Mouse (Mus musculus): ENCODE measurements around the gene Pgpep1. TPM values are rescaled to one million over a fixed set of nuclear protein-coding genes. Genes with fewer than 3 reads are reported as not detected.

The Pgpep1 gene
- polyA plus RNA-seq, 1 experiment = 34.9 TPM

- Histone ChIP-seq H3K4me3 (ENCODE audit: insufficient read depth, poor library complexity, severe bottlenecking) (peak overlapping the region; percentile 11), H3K27me3 (ENCODE audit: control insufficient read depth, insufficient read depth, insufficient read length) (no peaks in the 10 kb centered on the region), H3K79me2 (ENCODE audit: control insufficient read depth, insufficient read depth) (no peaks in the 10 kb centered on the region), H3K36me3 (ENCODE audit: control insufficient read depth, insufficient read depth) (no peaks in the 10 kb centered on the region), H3ac (ENCODE audit: control insufficient read depth, insufficient read length, low read depth) (peak overlapping the region; percentile 52), H3K79me3 (ENCODE audit: low read depth) (peaks cover 2% of the 10 kb centered on the region)
- no peak for TF ChIP-seq MYOG (IDR thresholded peaks at IDR 0.05; ENCODE audit: control insufficient read depth, extremely low read depth, insufficient read length)
- TF ChIP-seq MAX (IDR thresholded peaks at IDR 0.05) = peak; percentile 70
- TF ChIP-seq MYOD1 (IDR thresholded peaks at IDR 0.05; ENCODE audit: control insufficient read depth, insufficient read length, low read depth) = peak; percentile 82
- peak; percentile 100 for TF ChIP-seq CTCF (IDR thresholded peaks at IDR 0.05; ENCODE audit: control insufficient read depth, insufficient read depth, insufficient read length)
- no peak for TF ChIP-seq USF1 (IDR thresholded peaks at IDR 0.05; ENCODE audit: low read depth)
- no peak for TF ChIP-seq FOSL1 (IDR thresholded peaks at IDR 0.05; ENCODE audit: insufficient read depth, low read length, poor library complexity, severe bottlenecking)
- TF ChIP-seq CEBPB (IDR thresholded peaks at IDR 0.05; ENCODE audit: low read depth) = no peak
Measured at GRCm38 (mm10) chr8:70629574-70630531, 30.3 kb downstream of the Pgpep1 start.

GRCm38 (mm10) chr8:70628986-70629490 is 31.1 kb downstream of the Pgpep1 start:
- H3K27me3 ChIP-seq (ENCODE audit: control insufficient read depth, insufficient read depth, insufficient read length) = no peaks in the 10 kb centered on the region
- no peak overlapping the region for H3ac ChIP-seq (ENCODE audit: control insufficient read depth, insufficient read length, low read depth)
- TF ChIP-seq CEBPB (IDR thresholded peaks at IDR 0.05; ENCODE audit: low read depth) (no peak), CTCF (IDR thresholded peaks at IDR 0.05; ENCODE audit: control insufficient read depth, insufficient read depth, insufficient read length) (no peak), FOSL1 (IDR thresholded peaks at IDR 0.05; ENCODE audit: insufficient read depth, low read length, poor library complexity, severe bottlenecking) (no peak), MAX (IDR thresholded peaks at IDR 0.05) (no peak), MYOG (IDR thresholded peaks at IDR 0.05; ENCODE audit: control insufficient read depth, extremely low read depth, insufficient read length) (no peak)
- H3K36me3 ChIP-seq (ENCODE audit: control insufficient read depth, insufficient read depth) = no peaks in the 10 kb centered on the region
- H3K4me3 ChIP-seq (ENCODE audit: insufficient read depth, poor library complexity, severe bottlenecking) = no peak overlapping the region
- H3K79me2 ChIP-seq (ENCODE audit: control insufficient read depth, insufficient read depth) = no peaks in the 10 kb centered on the region
- peaks cover 2% of the 10 kb centered on the region for H3K79me3 ChIP-seq (ENCODE audit: low read depth)

DNA sequence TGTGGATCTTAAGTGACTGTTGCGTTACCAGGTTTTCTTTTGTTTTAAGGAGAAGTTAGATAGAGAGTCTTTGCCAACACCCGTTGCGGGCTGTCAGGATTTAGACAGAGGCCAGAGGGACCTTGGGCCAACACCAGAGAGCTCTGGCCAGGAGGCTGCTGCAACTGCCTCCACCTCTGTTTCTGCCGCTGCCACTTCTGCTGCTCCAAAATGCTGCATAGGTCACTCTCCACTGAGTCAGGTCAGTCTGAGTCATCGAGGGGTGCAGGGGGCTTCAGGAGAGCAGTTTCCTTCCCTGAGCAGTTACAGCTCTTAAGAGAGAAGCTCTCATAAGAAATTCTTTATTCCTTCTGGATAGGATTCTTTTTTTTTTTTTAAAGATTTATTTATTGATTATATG is 33.1 kb downstream of the Pgpep1 start:
- Histone ChIP-seq H3K36me3 (ENCODE audit: control insufficient read depth, insufficient read depth) (no peaks in the 10 kb centered on the region), H3K79me2 (ENCODE audit: control insufficient read depth, insufficient read depth) (no peaks in the 10 kb centered on the region), H3K79me3 (ENCODE audit: low read depth) (peaks cover 2% of the 10 kb centered on the region), H3ac (ENCODE audit: control insufficient read depth, insufficient read length, low read depth) (no peak overlapping the region), H3K4me3 (ENCODE audit: insufficient read depth, poor library complexity, severe bottlenecking) (no peak overlapping the region), H3K27me3 (ENCODE audit: control insufficient read depth, insufficient read depth, insufficient read length) (no peaks in the 10 kb centered on the region)
- TF ChIP-seq FOSL1 (IDR thresholded peaks at IDR 0.05; ENCODE audit: insufficient read depth, low read length, poor library complexity, severe bottlenecking) (no peak), CTCF (IDR thresholded peaks at IDR 0.05; ENCODE audit: control insufficient read depth, insufficient read depth, insufficient read length) (no peak), USF1 (IDR thresholded peaks at IDR 0.05; ENCODE audit: low read depth) (no peak), MAX (IDR thresholded peaks at IDR 0.05) (no peak), CEBPB (IDR thresholded peaks at IDR 0.05; ENCODE audit: low read depth) (no peak), MYOG (IDR thresholded peaks at IDR 0.05; ENCODE audit: control insufficient read depth, extremely low read depth, insufficient read length) (no peak), MYOD1 (IDR thresholded peaks at IDR 0.05; ENCODE audit: control insufficient read depth, insufficient read length, low read depth) (no peak)

DNA sequence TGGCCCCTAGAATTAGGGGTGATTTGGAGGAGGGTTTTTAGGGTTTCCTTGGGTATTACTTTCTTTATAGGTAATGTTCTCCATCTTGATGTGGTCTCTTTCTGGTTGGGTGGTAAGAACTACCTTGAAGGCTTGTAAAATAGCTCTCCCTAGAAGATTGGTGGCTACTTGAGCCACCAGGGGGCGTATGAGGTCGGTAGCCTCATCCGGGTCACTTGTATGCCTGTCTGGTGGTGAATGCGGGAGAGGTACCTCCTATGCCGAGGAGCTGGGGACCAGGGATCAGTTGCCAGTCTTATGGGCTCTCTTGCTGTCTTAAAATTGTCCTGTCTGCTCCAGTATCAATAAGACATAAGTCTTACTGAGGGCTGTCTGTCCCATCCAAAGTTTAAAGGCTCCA is 35.1 kb downstream of the Pgpep1 start:
- no peaks in the 10 kb centered on the region for H3K36me3 ChIP-seq (ENCODE audit: control insufficient read depth, insufficient read depth)
- no peak overlapping the region for H3K4me3 ChIP-seq (ENCODE audit: insufficient read depth, poor library complexity, severe bottlenecking)
- H3ac ChIP-seq (ENCODE audit: control insufficient read depth, insufficient read length, low read depth) = no peak overlapping the region
- TF ChIP-seq FOSL1 (IDR thresholded peaks at IDR 0.05; ENCODE audit: insufficient read depth, low read length, poor library complexity, severe bottlenecking) = no peak
- TF ChIP-seq CTCF (IDR thresholded peaks at IDR 0.05; ENCODE audit: control insufficient read depth, insufficient read depth, insufficient read length) = no peak
- TF ChIP-seq CEBPB (IDR thresholded peaks at IDR 0.05; ENCODE audit: low read depth) = no peak
- TF ChIP-seq MAX (IDR thresholded peaks at IDR 0.05) = no peak
- no peak for TF ChIP-seq USF1 (IDR thresholded peaks at IDR 0.05; ENCODE audit: low read depth)
- no peak for TF ChIP-seq MYOD1 (IDR thresholded peaks at IDR 0.05; ENCODE audit: control insufficient read depth, insufficient read length, low read depth)
- no peak for TF ChIP-seq MYOG (IDR thresholded peaks at IDR 0.05; ENCODE audit: control insufficient read depth, extremely low read depth, insufficient read length)
- H3K79me2 ChIP-seq (ENCODE audit: control insufficient read depth, insufficient read depth) = no peaks in the 10 kb centered on the region
- peaks cover 2% of the 10 kb centered on the region for H3K79me3 ChIP-seq (ENCODE audit: low read depth)
- H3K27me3 ChIP-seq (ENCODE audit: control insufficient read depth, insufficient read depth, insufficient read length) = no peaks in the 10 kb centered on the region

DNA sequence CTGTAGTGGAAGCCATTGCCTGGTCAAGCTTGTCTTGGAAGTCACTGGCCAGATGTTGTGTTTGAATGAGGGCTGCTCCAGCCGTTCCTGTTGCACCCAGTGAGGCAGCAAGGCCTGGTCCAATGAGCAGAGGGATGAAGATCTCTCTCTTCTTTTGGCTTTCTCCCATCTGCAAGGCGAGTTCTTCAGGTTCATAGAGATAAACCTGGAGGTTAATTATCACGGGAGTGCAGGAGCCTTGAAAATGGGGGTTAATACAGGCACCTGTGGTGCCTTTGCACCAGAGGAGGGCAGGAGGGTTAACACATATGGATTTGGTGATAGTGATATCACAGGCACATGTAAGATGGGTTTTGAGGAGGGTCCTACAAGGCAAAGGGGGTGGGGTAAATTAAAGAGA is 38.0 kb downstream of the Pgpep1 start:
- H3K27me3 ChIP-seq (ENCODE audit: control insufficient read depth, insufficient read depth, insufficient read length) = no peaks in the 10 kb centered on the region
- TF ChIP-seq FOSL1 (IDR thresholded peaks at IDR 0.05; ENCODE audit: insufficient read depth, low read length, poor library complexity, severe bottlenecking) (no peak), CTCF (IDR thresholded peaks at IDR 0.05; ENCODE audit: control insufficient read depth, insufficient read depth, insufficient read length) (no peak), MAX (IDR thresholded peaks at IDR 0.05) (no peak), MYOD1 (IDR thresholded peaks at IDR 0.05; ENCODE audit: control insufficient read depth, insufficient read length, low read depth) (no peak), USF1 (IDR thresholded peaks at IDR 0.05; ENCODE audit: low read depth) (no peak), CEBPB (IDR thresholded peaks at IDR 0.05; ENCODE audit: low read depth) (no peak), MYOG (IDR thresholded peaks at IDR 0.05; ENCODE audit: control insufficient read depth, extremely low read depth, insufficient read length) (no peak)

More for the DNA sequence above, 38.0 kb downstream of the Pgpep1 start:
- Histone ChIP-seq H3K79me2 (ENCODE audit: control insufficient read depth, insufficient read depth) (no peaks in the 10 kb centered on the region), H3ac (ENCODE audit: control insufficient read depth, insufficient read length, low read depth) (no peak overlapping the region), H3K4me3 (ENCODE audit: insufficient read depth, poor library complexity, severe bottlenecking) (no peak overlapping the region), H3K79me3 (ENCODE audit: low read depth) (no peaks in the 10 kb centered on the region), H3K36me3 (ENCODE audit: control insufficient read depth, insufficient read depth) (no peaks in the 10 kb centered on the region)

Measured in C2C12 (cell line).